Mouse (Mus musculus) embryonic facial prominence, embryonic 11.5 days (tissue): ENCODE data around the gene P4hb. TPM values are rescaled to one million over a fixed set of nuclear protein-coding genes. Genes with fewer than 3 reads are reported as not detected.
"Not testable (repeated sequence)": the region's sequence is repeated elsewhere in the genome, so short reads cannot be mapped to it uniquely, and the experiment has no call there.

ENCODE experiments used
- ATAC-seq: fragments of 200-750 bp; cut with Nextera tagmentation; replicated peaks from 2 replicates; pipeline ENCODE4 v1.8.0; 2017; ENCODE audit warnings: low read depth; ENCODE audit not compliant: insufficient number of reproducible peaks, low FRiP score, low TSS enrichment
- DNase-seq: peaks from one replicate; pipeline ENCODE4 v3.0.0-alpha.2; 2015; ENCODE audit warnings: low spot score
- H3K27ac ChIP-seq: fragments of 300-500 bp; sonication (generic); replicated peaks from 2 replicates; pipeline ENCODE4 v1.5.1; 2014; ENCODE audit warnings: mild to moderate bottlenecking, low read depth, low read length, control low read depth
- H3K27me3 ChIP-seq: fragments of 300-500 bp; sonication (generic); 2 replicates; pipeline ENCODE4 v1.6.1; 2014; ENCODE audit warnings: mild to moderate bottlenecking, low read length, moderate library complexity, mixed read lengths; ENCODE audit not compliant: control insufficient read depth, insufficient read depth
- H3K36me3 ChIP-seq: fragments of 300-500 bp; sonication (generic); replicated peaks from 2 replicates; pipeline ENCODE4 v1.6.1; 2014; ENCODE audit warnings: low read depth, mild to moderate bottlenecking, low read length, moderate library complexity, mixed read lengths; ENCODE audit not compliant: control insufficient read depth, insufficient read depth
- H3K4me1 ChIP-seq: fragments of 300-500 bp; sonication (generic); 2 replicates; pipeline ENCODE4 v1.6.1; 2014; ENCODE audit warnings: low read length, mixed read lengths; ENCODE audit not compliant: control insufficient read depth, insufficient read depth
- H3K4me2 ChIP-seq: fragments of 300-500 bp; sonication (generic); 2 replicates; pipeline ENCODE4 v1.6.1; 2014; ENCODE audit warnings: low read depth, mild to moderate bottlenecking, control low read depth, low read length, moderate library complexity
- H3K4me3 ChIP-seq: fragments of 300-500 bp; sonication (generic); 2 replicates; pipeline ENCODE4 v1.5.1; 2014; ENCODE audit warnings: low read depth, low read length, control low read depth
- H3K9ac ChIP-seq: fragments of 300-500 bp; sonication (generic); replicated peaks from 2 replicates; pipeline ENCODE4 v1.6.1; 2014; ENCODE audit warnings: mild to moderate bottlenecking, control low read depth, low read length
- H3K9me3 ChIP-seq: fragments of 300-500 bp; sonication (generic); replicated peaks from 2 replicates; pipeline ENCODE4 v1.6.1; 2016; ENCODE audit warnings: mild to moderate bottlenecking, low read length, inconsistent platforms, mixed read lengths; ENCODE audit not compliant: control insufficient read depth
- WGBS: fragments of 180-500 bp; shearing (Covaris S2); extraction: QIAGEN DNeasy Blood & Tissue Kit; methylation state at CpG from one replicate; pipeline ENCODE4 v1.1.7; 2014; 5-methylcytosine and 5-hydroxymethylcytosine counted together
- polyA plus RNA-seq: library from polyadenylated mRNA; unstranded; fragments of >200 nt; fragmentation: Nextera tagmentation; extraction: Ambion mirVana; gene quantifications from 2 replicates; pipeline ENCODE4 v1.2.1, GENCODE M21; 2014

P4hb gene
- polyA plus RNA-seq, 1 experiment from 2014 or later = 626 TPM

GRCm38 (mm10) chr11:120558843-120559242, 14.2 kb downstream of the P4hb start:
- H3K4me2 ChIP-seq, H3K4me3 ChIP-seq, ATAC-seq, H3K9ac ChIP-seq, H3K27me3 ChIP-seq, H3K27ac ChIP-seq, DNase-seq, H3K4me1 ChIP-seq, H3K9me3 ChIP-seq: not testable (repeated sequence)
- H3K36me3 ChIP-seq = peaks cover 27% of the 10 kb centered on the region
- WGBS = 88% methylated on average over 6 of the region's 6 CpGs

GRCm38 (mm10) chr11:120555260-120555659, 17.8 kb downstream of the P4hb start:
- Histone ChIP-seq H3K4me1 (no peaks in the 10 kb centered on the region), H3K4me2 (no peak overlapping the region), H3K27ac (no peak overlapping the region), H3K36me3 (peaks cover 4% of the 10 kb centered on the region), H3K27me3 (no peaks in the 10 kb centered on the region), H3K4me3 (no peak overlapping the region), H3K9me3 (no peaks in the 10 kb centered on the region), H3K9ac (no peak overlapping the region)
- 78% methylated on average over 2 of the region's 2 CpGs for WGBS
- DNase-seq = no peak
- no peak for ATAC-seq

GRCm38 (mm10) chr11:120554834-120555233, 18.2 kb downstream of the P4hb start:
- H3K4me2 ChIP-seq = no peak overlapping the region
- ATAC-seq (no peak), DNase-seq (no peak)
- 76% methylated on average over 7 of the region's 7 CpGs for WGBS
- H3K9me3 ChIP-seq = no peaks in the 10 kb centered on the region
- H3K9ac ChIP-seq = no peak overlapping the region
- no peak overlapping the region for H3K4me3 ChIP-seq
- H3K27ac ChIP-seq = no peak overlapping the region
- H3K27me3 ChIP-seq = no peaks in the 10 kb centered on the region
- no peaks in the 10 kb centered on the region; the same call in 1 of the 2 replicates for H3K36me3 ChIP-seq
- peaks cover 2% of the 10 kb centered on the region; the same call in 1 of the 2 replicates for H3K4me1 ChIP-seq

- no peak for DNase-seq
- Histone ChIP-seq H3K27ac (no peak overlapping the region), H3K9ac (no peak overlapping the region), H3K4me2 (no peak overlapping the region), H3K4me1 (peaks cover 4% of the 10 kb centered on the region), H3K4me3 (no peak overlapping the region), H3K9me3 (no peaks in the 10 kb centered on the region), H3K27me3 (no peaks in the 10 kb centered on the region), H3K36me3 (no peaks in the 10 kb centered on the region)
- WGBS = 81% methylated on average over 5 of the region's 5 CpGs
- no peak for ATAC-seq
Observed at GRCm38 (mm10) chr11:120552736-120553135, 20.3 kb downstream of the P4hb start.

GRCm38 (mm10) chr11:120550810-120551440, 22.1 kb downstream of the P4hb start, which contains the start of gene Ppp1r27:
TSS of gene Ppp1r27 (minus strand) at chr11:120551132.
- Histone ChIP-seq H3K36me3 (no peaks in the 10 kb centered on the region), H3K9ac (peak within 1 kb of the TSS; percentile 96), H3K4me1 (peaks cover 4% of the 10 kb centered on the region), H3K4me2 (peak within 1 kb of the TSS; percentile 87), H3K27me3 (no peaks in the 10 kb centered on the region), H3K9me3 (no peaks in the 10 kb centered on the region), H3K4me3 (peak within 1 kb of the TSS; percentile 98), H3K27ac (peak within 1 kb of the TSS; percentile 83; the same call in 1 of the 2 replicates)
- ATAC-seq = no peak
- DNase-seq = no peak
- WGBS = 93% methylated on average over 28 of the region's 28 CpGs

- peak overlapping the region; percentile 87 for H3K4me2 ChIP-seq
- no peaks in the 10 kb centered on the region for H3K27me3 ChIP-seq
- peak overlapping the region; percentile 83 for H3K27ac ChIP-seq
- peak overlapping the region; percentile 98 for H3K4me3 ChIP-seq
- peaks cover 4% of the 10 kb centered on the region for H3K4me1 ChIP-seq
- WGBS = 72% methylated on average over 11 of the region's 11 CpGs
- H3K9me3 ChIP-seq = no peaks in the 10 kb centered on the region
- H3K36me3 ChIP-seq = no peaks in the 10 kb centered on the region
- ATAC-seq = peak; percentile 31; the same call in 1 of the 2 replicates
- DNase-seq = no peak
- H3K9ac ChIP-seq = peak overlapping the region; percentile 96
Observed at GRCm38 (mm10) chr11:120549986-120550809, 22.9 kb downstream of the P4hb start.

- peak within 1 kb of the TSS; percentile 98 for H3K4me3 ChIP-seq
- H3K27me3 ChIP-seq = no peaks in the 10 kb centered on the region
- peak within 1 kb of the TSS; percentile 87 for H3K4me2 ChIP-seq
- peaks cover 4% of the 10 kb centered on the region for H3K4me1 ChIP-seq
- H3K27ac ChIP-seq = peak within 1 kb of the TSS; percentile 83
- DNase-seq = peak; percentile 92
- no peaks in the 10 kb centered on the region; the same call in 1 of the 2 replicates for H3K36me3 ChIP-seq
- ATAC-seq = peak; percentile 80
- peak within 1 kb of the TSS; percentile 96 for H3K9ac ChIP-seq
- no peaks in the 10 kb centered on the region for H3K9me3 ChIP-seq
- under 1% methylated on average over 68 of the region's 87 CpGs for WGBS
Observed at GRCm38 (mm10) chr11:120549168-120549945, 23.7 kb downstream of the P4hb start, which contains the start of gene Mcrip1. TSS of gene Mcrip1 (minus strand) at chr11:120549727.
